Mouse (Mus musculus): ENCODE results near the gene Dohh.

Dohh gene

GRCm38 (mm10) chr10:81430831-81431525, 46.8 kb downstream of the Dohh start:
- no peak for DNase-seq (ENCODE audit: low read depth, low spot score)

GRCm38 (mm10) chr10:81431526-81432168, 47.4 kb downstream of the Dohh start:
- DNase-seq (ENCODE audit: low read depth, low spot score): no peak

- no peak for DNase-seq (ENCODE audit: low read depth, low spot score)
These were observed 48.1 kb downstream of the Dohh start for GRCm38 (mm10) chr10:81432169-81432867.

- DNase-seq (ENCODE audit: low read depth, low spot score): peak; percentile 45
These were observed 48.6 kb downstream of the Dohh start for GRCm38 (mm10) chr10:81432868-81433262.

GRCm38 (mm10) chr10:81433541-81434289, 49.5 kb downstream of the Dohh start:
- DNase-seq (ENCODE audit: low read depth, low spot score): no peak

DNA sequence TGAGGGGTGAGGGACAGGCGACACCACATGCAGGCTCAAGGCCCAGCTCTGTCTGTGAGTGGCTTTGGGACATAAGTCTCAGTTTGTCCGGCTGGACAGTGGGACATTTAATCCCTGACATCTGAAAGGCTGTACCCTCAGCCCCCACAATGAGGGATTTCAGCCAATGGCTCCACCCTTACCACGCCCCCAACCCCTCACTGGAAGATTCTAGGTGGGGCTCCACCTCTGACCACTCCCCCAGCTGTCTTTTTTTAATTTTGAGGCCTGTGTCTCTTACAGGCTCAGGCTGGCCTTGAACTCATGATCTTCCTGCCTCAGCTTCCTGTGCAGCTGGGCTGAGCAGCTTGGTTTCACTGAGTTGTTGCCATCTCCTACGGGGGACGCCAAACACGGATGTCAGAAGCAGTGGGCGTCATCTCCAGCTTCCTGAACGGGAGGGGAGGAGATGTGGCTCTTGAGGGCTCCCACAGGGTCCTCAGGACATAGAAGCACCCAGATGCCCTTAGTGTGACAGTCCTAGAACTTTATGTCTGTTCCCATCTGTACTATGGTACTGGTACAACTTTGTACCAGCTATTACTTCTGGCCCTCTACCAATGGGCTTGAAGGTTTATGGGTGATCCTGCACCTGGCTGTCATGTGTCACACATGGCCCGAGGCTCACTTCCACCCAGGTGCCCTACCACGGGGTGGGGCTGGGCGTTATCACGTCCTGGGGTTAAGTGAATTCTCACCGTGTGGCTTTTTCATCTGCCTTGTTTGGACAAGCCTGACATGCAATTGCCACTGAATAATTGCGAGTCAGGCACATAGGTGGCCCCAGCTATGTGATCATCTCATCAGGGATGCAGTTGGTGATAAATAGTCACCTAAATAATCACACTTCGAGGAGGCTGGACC, 50.4 kb downstream of the Dohh start:
- no peak for DNase-seq (ENCODE audit: low read depth, low spot score)

DNA sequence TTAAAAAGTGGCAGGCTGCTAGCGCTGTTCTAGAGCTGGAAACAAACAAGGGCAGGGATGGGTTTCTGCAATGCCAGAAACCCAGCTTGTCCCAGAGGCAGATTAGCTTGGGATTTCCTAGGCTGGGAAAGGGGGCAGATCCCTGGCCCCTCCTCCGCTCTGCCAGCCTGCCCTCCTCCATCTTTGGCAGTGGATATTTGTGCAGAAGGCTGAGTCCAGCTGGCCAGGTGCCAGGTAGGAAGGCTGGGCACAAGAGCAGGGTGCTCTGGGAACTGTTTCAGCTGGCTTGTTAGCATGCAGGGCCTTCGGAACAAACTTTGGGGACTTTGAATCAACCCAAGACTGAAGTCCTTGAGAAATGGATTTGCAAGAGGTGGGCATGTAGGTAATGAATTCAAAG, 51.2 kb downstream of the Dohh start:
- DNase-seq (ENCODE audit: low read depth, low spot score): no peak

Measured in c-Kit-negative CD71-positive TER-119-positive erythroid progenitor cells, embryonic 14.5 days (primary cell).